Mouse (Mus musculus) thymus, postnatal 14 days (tissue): ENCODE data around the gene Pacsin2.
"Not testable (repeated sequence)": the region's sequence is repeated elsewhere in the genome, so short reads cannot be mapped to it uniquely, and the experiment has no call there.

Source experiments
- DNase-seq: peaks from one replicate; pipeline ENCODE4 v3.0.0; 2021

Pacsin2 gene

GRCm38 (mm10) chr15:83478096-83478495 is 13.7 kb upstream of the Pacsin2 start:
- DNase-seq = no peak

GRCm38 (mm10) chr15:83476593-83477273 is 12.3 kb upstream of the Pacsin2 start:
- DNase-seq = no peak

- no peak for DNase-seq
Observed at GRCm38 (mm10) chr15:83474466-83474836, 10.0 kb upstream of the Pacsin2 start.

DNA sequence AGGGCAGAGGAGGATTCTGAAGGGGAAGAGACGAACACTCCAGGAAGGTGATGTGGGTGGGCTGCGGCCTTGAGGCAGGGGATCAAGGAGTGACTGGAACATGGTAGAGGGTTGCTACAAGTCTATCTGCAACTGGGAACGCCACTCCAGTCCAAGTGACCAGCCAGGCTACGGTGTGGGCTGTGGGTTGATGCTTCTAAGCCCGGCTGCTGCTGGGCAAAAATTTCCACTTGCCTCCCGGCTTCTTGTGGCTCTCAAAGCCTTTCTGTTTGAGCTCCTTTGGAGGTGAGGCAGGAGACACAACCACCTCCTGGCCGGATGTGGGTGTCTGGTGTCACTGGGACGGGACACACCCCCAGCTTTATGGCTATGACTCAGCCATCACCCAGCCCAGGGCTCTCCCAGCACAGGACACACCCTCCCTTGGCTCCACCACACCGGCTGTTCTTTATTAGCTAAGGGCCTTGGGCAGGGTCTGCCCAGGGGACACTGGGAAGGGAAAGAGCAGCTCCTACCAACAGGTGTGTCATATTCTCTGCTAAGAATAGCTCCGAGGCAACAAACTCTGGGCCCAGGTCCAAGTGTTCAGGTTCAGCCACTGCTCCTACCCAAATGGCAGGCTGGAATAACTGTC is 9.5 kb upstream of the Pacsin2 start:
- DNase-seq = peak; percentile 69

DNA sequence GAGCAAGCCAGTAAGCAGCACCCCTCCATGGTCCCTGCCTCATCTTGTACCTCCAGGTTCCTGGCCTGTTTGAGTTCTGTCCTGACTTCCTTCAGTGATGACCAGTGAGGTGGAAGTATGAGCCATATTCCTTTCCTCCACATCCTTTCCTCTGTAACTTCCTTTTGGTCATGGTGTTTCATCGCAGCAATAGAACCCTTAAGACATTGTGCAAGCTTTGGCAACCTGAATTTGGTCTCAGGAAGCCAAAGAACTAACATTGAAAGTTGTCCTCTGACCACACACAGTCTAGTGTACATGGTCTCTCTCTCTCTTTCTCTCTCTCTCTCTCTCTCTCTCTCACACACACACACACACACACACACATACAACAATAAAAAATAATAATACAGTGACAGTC is 8.8 kb upstream of the Pacsin2 start:
- DNase-seq = no peak

- DNase-seq = no peak
Observed at GRCm38 (mm10) chr15:83471476-83471875, 7.1 kb upstream of the Pacsin2 start.

DNA sequence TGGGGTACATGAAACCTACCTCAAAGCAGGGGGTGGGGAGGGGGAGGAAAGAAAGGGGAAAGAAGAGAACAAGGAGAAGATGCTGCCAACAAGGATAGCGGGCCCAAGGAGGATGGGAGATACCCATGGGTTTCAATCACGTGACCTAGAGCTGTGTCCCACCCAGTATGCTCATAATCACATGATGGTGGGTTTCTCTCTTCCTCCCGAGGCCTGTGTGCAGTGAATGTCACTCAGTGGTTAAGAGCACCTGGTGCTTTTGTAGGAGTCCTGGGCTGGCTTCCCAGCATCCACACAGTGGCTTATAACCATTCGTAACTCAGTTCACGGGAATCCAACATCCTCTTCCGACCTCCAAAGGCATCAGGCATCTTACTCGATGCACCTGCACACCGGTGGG is 6.0 kb upstream of the Pacsin2 start:
- DNase-seq = no peak

GRCm38 (mm10) chr15:83469279-83469821 is 4.9 kb upstream of the Pacsin2 start:
- no peak for DNase-seq

DNA sequence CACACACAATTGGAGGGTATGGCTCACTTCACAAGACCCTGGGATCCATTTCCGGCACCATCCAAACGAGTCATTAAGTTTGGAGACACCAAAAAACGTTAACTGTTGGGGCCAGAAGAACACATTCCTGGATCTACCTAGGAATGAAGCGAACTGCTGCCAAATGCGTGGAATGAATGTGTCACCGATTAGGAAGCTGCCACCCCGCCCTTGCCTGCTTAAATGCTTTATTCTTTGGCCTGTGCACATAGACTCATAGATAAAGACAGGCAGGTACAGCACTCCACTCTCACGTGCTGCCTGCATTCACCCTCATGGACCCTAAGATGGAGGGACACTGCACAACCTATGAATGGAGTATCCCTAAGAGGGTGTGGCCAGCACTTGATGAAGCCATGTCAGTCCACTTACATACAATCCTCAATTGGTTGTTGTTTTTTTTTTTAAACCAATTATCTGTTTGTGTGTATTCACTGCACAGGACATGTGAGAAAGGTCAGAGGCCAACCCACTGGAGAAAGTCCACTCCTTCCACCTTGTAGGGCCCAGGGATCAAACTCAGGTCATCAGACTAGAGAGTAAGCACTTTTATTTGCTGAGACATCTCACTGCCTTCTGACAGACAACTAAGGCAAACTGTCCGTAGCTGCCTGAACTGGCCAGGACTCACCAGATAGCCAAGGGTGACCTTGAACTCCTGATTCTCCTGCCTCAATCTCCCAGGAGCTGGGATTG is 3.0 kb upstream of the Pacsin2 start:
- DNase-seq = no peak

GRCm38 (mm10) chr15:83466331-83466730 is 1.9 kb upstream of the Pacsin2 start:
- DNase-seq = no peak

DNA sequence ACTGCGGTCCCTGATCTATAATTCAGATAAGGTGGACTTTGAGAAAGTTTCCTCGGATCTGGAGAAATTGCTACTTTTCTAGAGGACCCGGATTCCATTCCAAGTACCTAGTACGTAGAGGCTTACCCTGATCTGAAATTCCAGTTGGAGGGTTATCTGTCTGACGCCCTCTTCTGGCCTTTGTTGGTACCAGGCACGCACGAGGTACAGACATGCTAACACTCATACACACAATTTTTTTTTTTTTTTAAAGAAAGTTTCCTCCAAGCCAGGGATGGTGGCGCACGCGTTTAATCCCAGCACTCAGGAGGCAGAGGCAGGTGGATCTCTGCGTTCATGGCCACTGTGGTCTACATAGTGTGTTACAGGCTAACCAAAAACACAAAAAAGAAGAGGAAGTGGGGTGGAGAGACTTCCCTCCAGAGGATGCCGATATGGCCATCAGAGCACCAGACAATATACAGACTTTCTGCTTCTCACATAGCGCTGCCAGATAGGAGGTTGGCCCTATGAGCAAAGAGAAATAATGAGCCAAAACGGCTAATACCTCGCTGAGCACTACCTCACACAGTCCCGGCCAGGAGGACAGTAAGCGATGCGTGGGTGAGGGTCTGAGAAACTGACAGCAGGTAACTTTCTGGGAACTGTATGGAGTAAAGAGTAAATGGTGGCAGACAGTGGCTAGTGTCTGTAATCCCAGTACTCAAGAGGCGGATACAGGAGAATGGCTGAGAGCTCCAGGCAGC is 672 bp upstream of the Pacsin2 start:
- DNase-seq = peak; percentile 38

- DNase-seq = peak; percentile 12
Observed at GRCm38 (mm10) chr15:83463369-83464082, 880 bp downstream of the Pacsin2 start.

- not testable (repeated sequence) for DNase-seq
Observed at GRCm38 (mm10) chr15:83462349-83462748, 2.1 kb downstream of the Pacsin2 start.

- DNase-seq = no peak
Observed at GRCm38 (mm10) chr15:83460891-83461290, 3.5 kb downstream of the Pacsin2 start.

DNA sequence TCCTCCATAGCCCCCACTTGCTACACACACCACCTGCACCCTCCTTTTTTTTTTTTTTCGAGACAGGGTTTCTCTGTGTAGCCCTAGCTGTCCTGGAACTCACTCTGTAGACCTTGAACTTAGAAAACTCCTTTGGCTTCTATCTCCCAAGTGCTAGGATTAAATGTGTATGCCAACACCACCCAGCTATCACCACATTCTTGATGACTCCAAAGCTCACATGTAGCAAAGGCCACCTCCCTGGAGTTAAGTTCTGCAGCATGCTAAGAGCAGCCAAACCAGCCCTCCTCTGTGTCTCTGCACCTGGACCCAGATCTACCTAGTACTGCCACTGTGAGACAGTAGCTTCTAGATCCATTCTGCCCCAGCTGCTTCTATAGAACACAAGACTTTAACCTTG is 6.9 kb downstream of the Pacsin2 start:
- no peak for DNase-seq

GRCm38 (mm10) chr15:83455637-83456036 is 8.8 kb downstream of the Pacsin2 start:
- no peak for DNase-seq

DNA sequence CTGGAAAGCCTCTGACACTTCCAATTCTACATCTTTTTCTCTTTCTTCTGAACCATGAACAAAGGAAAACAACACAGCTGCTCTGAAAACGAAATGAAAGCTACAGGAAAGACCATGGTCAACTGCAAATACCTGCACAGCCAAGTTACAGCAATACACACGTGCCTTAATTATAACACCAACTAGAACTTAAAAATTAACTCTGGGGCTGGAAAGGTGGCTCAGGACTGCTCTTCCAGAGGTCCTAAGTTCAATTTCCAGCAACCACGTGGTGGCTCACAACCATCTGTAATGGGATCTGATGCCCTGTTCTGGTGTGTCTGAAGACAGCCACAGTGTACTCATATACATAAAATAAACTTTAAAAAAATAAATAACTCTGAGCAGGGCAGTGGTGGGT is 9.4 kb downstream of the Pacsin2 start:
- no peak for DNase-seq

DNA sequence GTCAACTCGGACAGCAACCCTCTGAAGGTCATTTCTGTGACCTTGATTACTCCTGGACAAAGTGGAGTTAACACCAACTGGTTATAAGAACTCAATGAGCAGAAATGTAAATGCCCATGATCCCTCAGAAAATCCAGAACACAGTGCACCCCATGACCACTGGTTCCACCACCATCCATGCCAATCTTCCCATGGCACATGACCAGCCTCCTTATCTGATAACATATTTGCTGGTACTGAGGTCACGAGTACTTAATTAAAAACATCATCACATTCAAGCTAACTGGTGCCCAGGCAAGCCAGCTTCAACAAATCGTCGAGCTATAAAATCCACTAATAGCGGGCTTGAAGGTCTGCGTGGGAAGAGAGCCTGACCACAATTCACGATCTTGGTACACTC is 10.0 kb downstream of the Pacsin2 start:
- DNase-seq = no peak

DNA sequence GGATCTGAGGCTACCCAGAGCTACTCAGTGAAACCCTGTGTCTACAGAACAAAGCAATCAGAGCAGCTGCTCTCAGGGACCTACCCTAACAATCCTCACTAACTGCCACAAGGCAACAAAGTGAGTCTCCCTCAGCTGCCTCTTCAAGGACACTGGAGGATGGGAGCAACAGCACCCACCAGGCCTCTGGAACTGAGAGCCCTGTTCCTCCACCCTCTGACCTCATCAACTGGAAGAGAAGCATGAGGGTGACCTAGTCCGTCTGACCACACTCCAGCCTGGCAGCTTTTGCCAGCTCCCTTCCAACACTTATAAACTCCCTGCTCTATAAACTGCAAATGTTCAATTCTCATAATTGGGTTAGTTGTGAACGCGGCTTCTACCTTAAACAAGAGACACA is 10.5 kb downstream of the Pacsin2 start:
- no peak for DNase-seq

DNA sequence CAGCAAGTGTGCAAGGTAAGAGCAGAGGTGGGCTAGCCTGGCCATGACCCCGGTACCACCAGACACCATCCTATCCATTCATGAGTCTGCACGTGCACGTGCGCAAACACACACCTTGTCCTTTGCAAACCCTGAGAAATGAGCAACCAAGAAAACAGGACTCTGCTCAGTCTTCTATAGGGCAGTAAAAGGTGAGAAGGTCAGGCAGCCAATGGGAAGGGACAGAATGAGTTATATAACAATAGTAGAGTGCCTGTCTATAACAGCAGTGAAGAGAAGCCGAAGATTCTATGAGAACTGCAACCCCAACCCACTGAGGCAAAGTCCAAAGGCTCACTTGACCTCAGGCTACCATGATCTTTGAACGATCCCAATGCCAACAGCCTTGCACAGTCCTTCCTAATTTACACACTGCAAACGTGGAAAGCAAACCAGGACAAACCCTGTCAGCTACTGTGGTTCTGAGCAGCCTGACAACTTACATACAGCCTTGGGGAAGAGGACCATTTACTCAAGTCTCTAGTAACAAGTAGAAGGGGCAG is 12.1 kb downstream of the Pacsin2 start:
- no peak for DNase-seq

- DNase-seq = no peak
Observed at GRCm38 (mm10) chr15:83451621-83452210, 12.7 kb downstream of the Pacsin2 start.

DNA sequence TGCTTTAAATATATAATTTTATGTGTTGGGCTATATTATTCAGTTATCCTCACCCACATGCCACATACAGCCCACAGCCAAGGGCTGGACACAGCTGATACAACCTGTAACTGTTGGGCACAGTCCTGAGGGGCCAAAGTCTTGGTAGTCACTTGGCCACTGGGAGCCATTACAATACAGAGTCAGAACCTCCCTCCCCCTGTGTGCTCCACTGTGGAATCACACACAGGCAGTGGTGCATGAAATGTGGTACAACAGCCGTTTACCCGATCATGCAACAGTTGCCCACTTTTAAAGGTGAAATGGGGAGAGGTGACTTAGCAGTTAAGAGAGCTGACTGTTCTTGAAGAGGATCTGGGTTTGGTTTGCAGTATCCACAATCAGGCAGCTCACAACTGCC is 14.4 kb downstream of the Pacsin2 start:
- DNase-seq = no peak
